Mouse (Mus musculus) gastrocnemius, postnatal 14 days (tissue): ENCODE measurements at regions not wholly inside any gene's neighbourhood (a gene's known extent, or its start where the extent isn't known, plus 50 kb on each side); places are given as distances from the start of the nearest gene placed in this dataset.

ENCODE experiments used
- DNase-seq: peaks from one replicate; pipeline ENCODE4 v3.0.0; 2021; ENCODE audit warnings: mixed read lengths
- intact Hi-C: fragments of 180-260 bp; cut with DNase I; formaldehyde crosslinking; loops from one replicate; pipeline ENCODE4 v1.15.1; 2025; ENCODE audit warnings: low total_unique reads

DNA sequence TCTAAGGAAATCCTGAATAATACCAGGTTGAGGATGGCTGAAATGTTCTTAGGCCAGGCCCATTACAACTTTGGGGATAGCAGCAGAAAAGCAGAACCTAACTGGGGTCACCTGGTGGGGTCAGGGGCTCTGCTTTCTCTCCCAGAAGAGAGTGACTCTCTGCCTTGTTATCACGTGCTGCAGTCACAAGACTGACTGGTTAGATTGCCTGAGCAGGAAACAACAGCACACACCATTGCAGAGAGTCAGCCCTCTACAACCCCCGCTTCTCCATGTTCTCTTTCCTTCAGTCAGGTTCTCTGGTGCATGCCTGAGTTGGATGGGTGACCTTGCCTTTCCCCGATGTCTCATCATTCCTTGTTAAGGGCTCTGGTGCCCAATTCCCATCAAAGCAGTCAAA, 91.2 kb upstream of the Hsd17b12 start:
- no peak for DNase-seq
- intact Hi-C loops, result loop anchor here (5.0 kb wide), 2 partner anchors 197 to 212 kb away; no protein-coding TSS in a partner anchor

DNA sequence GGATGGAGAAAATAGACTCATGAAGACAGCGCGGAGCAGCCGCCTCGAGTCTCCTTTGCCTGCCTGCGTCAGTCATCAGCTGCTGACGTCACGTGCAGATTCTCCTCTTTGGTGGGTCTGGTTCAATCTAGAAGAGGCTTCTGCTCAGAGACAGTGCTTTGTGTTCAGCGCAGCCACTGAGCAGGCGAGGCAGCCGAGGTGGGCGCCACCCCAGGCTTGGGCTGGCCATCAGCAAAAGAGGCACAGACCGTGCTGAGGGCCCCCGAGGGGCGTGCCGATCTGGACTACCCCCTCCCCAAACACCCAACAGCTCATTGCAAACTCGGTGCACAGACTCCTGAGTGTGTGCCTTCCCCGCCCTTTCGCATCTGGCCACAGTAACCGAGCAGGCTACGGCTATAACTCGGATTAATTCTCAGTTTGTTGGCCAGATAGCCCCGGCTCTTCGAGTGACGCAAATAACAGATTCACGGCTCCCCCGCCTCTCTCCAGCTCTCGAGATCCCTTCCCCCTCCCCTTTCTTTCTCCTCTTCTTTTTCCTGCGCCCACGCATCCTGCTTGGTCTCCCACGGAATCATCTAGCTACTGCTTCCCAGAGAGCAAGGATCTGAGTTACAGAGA, 89.2 kb upstream of the Hsd17b12 start:
- no peak for DNase-seq
- intact Hi-C loops, result loop anchor here (5.0 kb wide), 2 partner anchors 195 to 210 kb away; no protein-coding TSS in a partner anchor

DNA sequence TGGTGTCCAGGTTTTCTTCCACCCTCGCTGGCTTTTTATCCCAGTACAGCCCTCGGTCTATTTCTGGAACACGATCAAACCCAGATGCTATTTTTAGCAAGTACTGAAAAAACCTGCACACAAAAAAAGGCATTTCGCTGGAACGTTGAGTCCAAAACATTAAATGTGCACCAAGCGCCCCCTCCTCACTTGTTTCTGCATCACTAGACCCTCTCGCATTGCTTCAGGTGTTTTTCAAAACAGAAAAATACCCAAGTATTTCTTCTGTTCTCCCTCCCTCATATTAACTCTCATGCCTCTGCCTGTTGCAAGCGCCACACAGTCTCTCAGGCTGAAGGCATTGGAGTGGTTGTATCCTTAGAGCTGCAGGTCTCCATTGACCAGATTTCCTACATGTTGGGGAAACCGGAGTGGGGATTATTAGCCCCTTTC, 88.4 kb upstream of the Hsd17b12 start:
- intact Hi-C loops, result loop anchor here (5.0 kb wide), 2 partner anchors 194 to 209 kb away; no protein-coding TSS in a partner anchor
- DNase-seq, result no peak

GRCm38 (mm10) chr2:94245305-94245959, 87.7 kb upstream of the Hsd17b12 start:
- intact Hi-C loops, result loop anchor here (5.0 kb wide), 2 partner anchors 193 to 208 kb away; no protein-coding TSS in a partner anchor
- DNase-seq, result peak; percentile 67

DNA sequence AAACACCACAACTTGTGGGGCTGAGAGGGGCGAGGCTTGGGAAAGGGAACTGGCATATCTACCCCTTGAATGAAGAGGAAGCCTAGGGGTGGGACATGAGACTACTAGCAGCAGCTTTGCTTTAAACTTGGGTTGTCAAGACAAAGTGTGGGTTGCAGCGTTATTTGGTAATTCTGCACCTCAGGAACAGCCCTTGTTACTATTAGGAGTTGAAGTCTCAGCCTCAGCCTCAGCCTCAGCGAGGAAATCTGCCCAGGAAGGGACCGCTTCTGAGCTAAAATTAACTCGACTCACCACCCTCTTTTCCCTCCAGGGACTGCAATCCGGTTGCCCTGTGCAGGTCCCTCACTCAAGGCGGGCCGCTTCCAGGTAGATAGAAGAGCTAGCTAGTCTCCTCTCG, 86.4 kb upstream of the Hsd17b12 start:
- DNase-seq, result no peak
- intact Hi-C loops, result no loop called here

GRCm38 (mm10) chr2:94243053-94243916, 85.5 kb upstream of the Hsd17b12 start:
- DNase-seq, result no peak
- intact Hi-C loops, result no loop called here

- DNase-seq, result no peak
- intact Hi-C loops, result no loop called here
Measured at GRCm38 (mm10) chr2:94242406-94243052, 84.8 kb upstream of the Hsd17b12 start.

- no peak for DNase-seq
- intact Hi-C loops, result no loop called here
Measured at GRCm38 (mm10) chr2:94242051-94242397, 84.3 kb upstream of the Hsd17b12 start.

DNA sequence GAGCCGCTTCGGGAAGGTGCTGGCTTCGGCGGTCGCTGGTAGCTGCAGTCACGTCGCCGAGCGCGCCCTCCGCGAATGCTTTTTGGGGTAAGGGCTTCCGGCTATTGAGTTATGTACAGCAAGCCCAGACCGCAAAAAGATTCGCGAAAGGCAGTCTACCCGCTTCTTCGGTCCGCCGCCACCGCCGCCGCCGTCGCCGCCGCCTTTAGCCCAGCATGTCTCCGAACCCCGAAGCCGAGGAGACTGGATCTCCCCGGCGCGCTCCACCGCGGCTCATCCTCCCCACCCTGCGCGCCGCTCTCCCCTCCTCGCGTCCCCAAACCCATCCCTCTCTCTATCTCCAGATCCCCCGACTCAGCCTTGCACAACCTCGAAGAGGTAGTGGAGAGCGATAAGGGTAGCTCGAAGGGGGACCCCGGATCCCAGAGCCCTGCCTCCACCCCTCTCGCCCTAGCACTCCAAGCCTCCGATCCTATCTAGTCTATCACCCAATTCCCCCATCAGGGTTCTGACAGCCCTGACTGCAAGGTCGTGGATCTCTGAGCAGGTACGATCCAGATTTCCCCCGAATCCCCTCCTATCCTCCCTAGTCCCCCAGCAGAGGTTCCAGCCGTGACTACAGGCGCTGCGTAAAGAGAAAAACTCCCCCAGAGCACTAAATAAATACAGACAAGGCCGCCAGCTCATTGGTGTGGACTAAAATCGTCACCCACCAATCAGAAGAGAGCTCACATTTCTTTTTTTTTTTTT, 83.7 kb upstream of the Hsd17b12 start:
- intact Hi-C loops, result no loop called here
- no peak for DNase-seq

DNA sequence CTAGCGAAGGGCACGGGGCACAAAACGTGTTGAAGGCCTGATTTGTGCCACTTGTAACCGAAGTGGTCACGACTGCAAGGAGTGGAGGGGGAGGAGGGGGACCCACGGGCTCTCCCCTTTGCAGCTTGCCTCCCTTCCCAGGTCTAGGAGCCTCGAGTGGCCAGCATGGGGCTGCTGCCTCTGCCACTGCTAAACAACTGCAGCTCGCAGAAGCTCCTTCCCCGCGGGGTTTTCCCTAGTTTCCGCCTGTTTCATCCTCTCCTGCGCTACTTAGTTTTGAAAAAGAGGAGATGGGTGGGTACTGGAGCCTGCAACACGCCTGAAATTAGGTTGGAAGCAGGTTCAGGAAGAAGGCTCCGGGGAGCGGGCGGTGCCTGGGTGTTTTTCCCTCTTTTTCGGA, 82.6 kb upstream of the Hsd17b12 start:
- intact Hi-C loops, result no loop called here
- DNase-seq, result no peak

DNA sequence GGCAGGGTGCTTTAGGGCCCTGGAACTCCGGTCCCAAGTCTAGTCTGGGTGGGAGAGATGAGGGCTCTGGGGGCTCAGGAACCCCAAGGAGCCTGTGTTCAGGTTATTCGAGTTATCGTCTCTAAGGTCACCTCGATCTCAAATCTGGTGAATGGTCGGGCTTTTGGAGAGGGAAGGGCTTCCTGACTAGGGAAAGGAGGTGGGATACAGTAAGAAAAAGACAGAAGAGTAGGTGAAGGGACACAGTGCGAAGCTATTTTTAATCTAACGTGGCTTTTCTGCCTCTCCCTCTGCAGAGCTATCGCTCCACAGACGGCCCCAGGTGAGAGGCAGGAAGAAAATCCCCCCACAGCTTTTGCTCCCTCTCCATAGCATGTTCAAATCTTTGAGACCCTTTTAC, 81.8 kb upstream of the Hsd17b12 start:
- DNase-seq, result no peak
- intact Hi-C loops, result no loop called here

GRCm38 (mm10) chr2:94236479-94236878, 78.7 kb upstream of the Hsd17b12 start:
- intact Hi-C loops, result no loop called here
- no peak for DNase-seq

DNA sequence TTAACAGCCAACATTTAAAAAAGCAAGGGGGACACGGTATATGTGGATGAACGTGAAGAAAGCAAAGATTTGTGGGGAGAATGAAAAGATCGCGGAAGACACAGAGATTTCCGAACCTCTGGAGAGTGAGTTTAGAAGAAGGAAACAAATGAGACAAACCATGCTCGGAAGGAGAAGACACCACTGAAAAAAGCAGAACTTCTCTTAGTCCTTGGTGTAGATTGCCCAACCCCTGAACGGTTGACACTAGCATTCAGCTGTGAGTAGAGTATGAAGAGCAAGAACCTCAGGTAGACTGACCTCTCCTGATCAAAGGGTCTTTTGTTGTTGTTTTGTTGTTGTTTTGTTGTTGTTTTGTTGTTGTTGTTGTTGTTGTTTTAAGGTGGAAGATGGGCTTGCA, 75.8 kb upstream of the Hsd17b12 start:
- intact Hi-C loops, result no loop called here
- DNase-seq, result no peak

- DNase-seq, result no peak
- intact Hi-C loops, result no loop called here
Measured at GRCm38 (mm10) chr2:94219421-94219820, 61.7 kb upstream of the Hsd17b12 start.

GRCm38 (mm10) chr2:94217481-94217880, 59.7 kb upstream of the Hsd17b12 start:
- intact Hi-C loops, result no loop called here
- no peak for DNase-seq

GRCm38 (mm10) chr2:94215455-94215854, 57.7 kb upstream of the Hsd17b12 start:
- intact Hi-C loops, result no loop called here
- no peak for DNase-seq
